Mouse (Mus musculus) heart, adult 11 months (tissue): Measurements from ENCODE around the gene Olfr26.
"Not testable (repeated sequence)": the region's sequence is repeated elsewhere in the genome, so short reads cannot be mapped to it uniquely, and the experiment has no call there.

Source experiments
- DNase-seq: peaks from one replicate; pipeline ENCODE4 v3.0.0; 2022

Gene Olfr26

GRCm38 (mm10) chr9:38854760-38855159 is at the start of gene Olfr26:
Gene Olfr26, plus strand, starts transcription at chr9:38855060.
- DNase-seq, result no peak

- no peak for DNase-seq
Measured at GRCm38 (mm10) chr9:38805696-38806095, 49.2 kb upstream of the Olfr26 start.

GRCm38 (mm10) chr9:38814314-38814713 is 40.5 kb upstream of the Olfr26 start, which contains the start of gene Olfr922:
Gene Olfr922, plus strand, starts transcription at chr9:38814614.
- DNase-seq, result no peak

DNA sequence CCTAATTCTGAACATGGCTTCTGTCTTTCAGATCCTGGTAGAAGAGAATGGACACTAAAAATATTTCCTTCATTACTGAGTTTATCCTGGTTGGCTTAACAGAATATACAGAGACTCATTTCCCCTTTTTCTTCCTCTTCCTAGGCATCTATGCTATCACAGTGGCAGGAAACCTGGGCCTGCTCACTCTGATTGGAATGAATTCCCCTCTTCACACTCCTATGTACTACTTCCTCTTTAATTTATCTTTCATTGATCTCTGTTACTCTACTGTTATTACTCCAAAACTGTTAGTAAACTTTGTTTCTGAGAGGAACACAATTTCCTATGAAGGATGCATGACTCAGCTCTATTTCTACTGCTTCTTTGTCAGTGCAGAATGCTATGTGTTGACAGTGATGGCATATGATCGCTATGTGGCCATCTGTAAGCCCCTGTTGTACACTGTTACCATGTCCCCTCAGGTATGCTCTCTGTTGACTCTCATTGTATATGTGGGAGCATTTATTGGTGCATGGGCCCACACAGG is 39.3 kb upstream of the Olfr26 start:
- DNase-seq, result peak; percentile 56

DNA sequence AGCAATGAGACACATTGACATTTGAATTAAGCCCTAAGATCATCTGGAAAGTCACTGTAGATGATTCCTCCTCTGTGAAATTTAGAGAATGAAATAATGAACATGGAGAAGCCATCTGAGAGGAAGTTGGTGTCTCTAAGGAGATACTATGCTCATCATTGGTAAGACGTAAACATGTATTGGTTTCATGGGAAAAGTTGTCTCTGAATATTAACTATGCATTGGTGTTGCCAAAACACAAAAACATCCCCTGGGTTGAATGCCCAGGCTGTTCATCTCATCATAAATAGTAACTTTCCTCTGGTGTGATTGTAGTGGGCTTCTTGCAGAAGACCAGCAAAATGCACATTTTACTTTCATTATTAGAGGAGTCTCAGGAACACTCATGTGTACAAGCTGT is 28.6 kb upstream of the Olfr26 start, which contains the start of gene Olfr923:
Olfr923 (plus strand) TSS at position 301 of the 400 bp plus-strand sequence.
- DNase-seq, result no peak

DNA sequence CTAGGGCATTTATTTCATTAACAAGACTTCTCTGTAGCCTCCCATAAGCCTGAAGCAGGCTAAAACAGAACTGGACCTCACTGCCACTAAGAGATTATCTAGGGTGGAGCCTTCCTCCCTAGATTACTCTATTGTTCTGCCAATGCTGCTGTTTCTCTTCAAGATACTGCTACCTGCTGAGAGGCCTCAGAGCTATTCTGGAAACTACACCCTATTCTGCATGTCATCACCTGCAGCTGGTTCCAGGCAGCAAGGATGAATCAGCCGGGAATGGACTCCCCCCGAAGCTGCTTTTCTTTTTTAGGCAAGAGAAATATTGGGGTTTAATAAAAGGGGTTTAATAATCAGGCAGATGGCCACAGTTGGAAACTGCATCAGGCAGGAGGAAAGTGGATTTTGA is 21.8 kb upstream of the Olfr26 start:
- DNase-seq, result no peak

DNA sequence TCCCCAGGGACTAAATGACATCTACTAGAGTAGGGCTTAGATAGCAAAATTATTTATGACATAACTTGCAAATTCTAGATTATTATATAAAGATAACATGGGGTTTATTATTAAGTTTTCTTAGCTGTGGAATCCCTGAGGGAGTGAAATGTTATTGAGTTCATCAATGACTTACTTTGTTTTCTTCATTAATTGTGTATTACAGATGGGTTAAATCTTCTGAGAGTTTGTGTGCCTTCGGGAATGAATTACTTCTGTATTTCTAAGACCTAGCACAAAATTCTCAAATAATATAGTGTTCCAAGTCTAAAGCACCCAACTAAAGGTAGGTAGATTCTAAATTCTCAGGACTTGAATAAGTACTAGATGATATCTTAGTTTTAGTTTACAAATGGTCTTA is 10.7 kb upstream of the Olfr26 start, which contains the start of gene Olfr924:
Olfr924 (plus strand) TSS at position 301 of the 400 bp plus-strand sequence.
- DNase-seq, result no peak

- DNase-seq, result not testable (repeated sequence)
Measured at GRCm38 (mm10) chr9:38874880-38875279, 20.0 kb downstream of the Olfr26 start.

GRCm38 (mm10) chr9:38876826-38877225 is 22.0 kb downstream of the Olfr26 start, which contains the start of gene Olfr926:
Gene Olfr926, plus strand, starts transcription at chr9:38877126.
- DNase-seq, result no peak
